Mouse (Mus musculus): Measurements from ENCODE around the gene Gm13289. TPM values are rescaled to one million over a fixed set of nuclear protein-coding genes. Genes with fewer than 3 reads are reported as not detected.
A peak's percentile ranks its signal among the peaks of the same experiment; 100 is the strongest.
"Not testable (repeated sequence)": the region's sequence is repeated elsewhere in the genome, so short reads cannot be mapped to it uniquely, and the experiment has no call there.

Gene Gm13289
- polyA plus RNA-seq, 1 experiment from 2014 or later, result not detected

- H3K27me3 ChIP-seq; H3K9me3 ChIP-seq; H3K36me3 ChIP-seq; H3K27ac ChIP-seq; H3K4me1 ChIP-seq; H3K4me2 ChIP-seq; H3K4me3 ChIP-seq; H3K9ac ChIP-seq; ATAC-seq (ENCODE audit: insufficient number of reproducible peaks, insufficient read depth, low FRiP score, low TSS enrichment, low read depth): not testable (repeated sequence)
- WGBS, result 2% methylated on average over 4 of the region's 28 CpGs
These were observed 11.7 kb downstream of the Gm13289 start, which contains the start of gene Gm13277 for GRCm38 (mm10) chr4:88788402-88788801. Gene Gm13277 (plus strand): TSS chr4:88788632.

- not testable (repeated sequence) for H3K4me1 ChIP-seq; H3K4me2 ChIP-seq; H3K36me3 ChIP-seq; H3K9ac ChIP-seq; H3K4me3 ChIP-seq; H3K27ac ChIP-seq; H3K9me3 ChIP-seq; H3K27me3 ChIP-seq; ATAC-seq (ENCODE audit: insufficient number of reproducible peaks, insufficient read depth, low FRiP score, low TSS enrichment, low read depth)
- WGBS, result no CpG with 5 or more reads among the region's 28 CpGs
These were observed 14.5 kb downstream of the Gm13289 start, which contains the start of gene Gm13278 for GRCm38 (mm10) chr4:88791250-88791649. Gene Gm13278 (plus strand): TSS chr4:88791550.

GRCm38 (mm10) chr4:88793936-88794675, 17.4 kb downstream of the Gm13289 start, which contains the start of gene Gm13275:
Gene Gm13275 (plus strand): TSS chr4:88794487.
- ATAC-seq (ENCODE audit: insufficient number of reproducible peaks, insufficient read depth, low FRiP score, low TSS enrichment, low read depth), result not testable (repeated sequence)
- WGBS, result 0% methylated on average over 16 of the region's 52 CpGs

GRCm38 (mm10) chr4:88797097-88797496, 20.4 kb downstream of the Gm13289 start, which contains the start of gene Gm13279:
Gene Gm13279 (plus strand): TSS chr4:88797397.
- H3K27ac ChIP-seq; H3K4me3 ChIP-seq; H3K9ac ChIP-seq; H3K27me3 ChIP-seq; H3K9me3 ChIP-seq; H3K36me3 ChIP-seq; H3K4me1 ChIP-seq; H3K4me2 ChIP-seq; ATAC-seq (ENCODE audit: insufficient number of reproducible peaks, insufficient read depth, low FRiP score, low TSS enrichment, low read depth): not testable (repeated sequence)
- no CpG with 5 or more reads among the region's 28 CpGs for WGBS

More at GRCm38 (mm10) chr4:88793936-88794675, 17.4 kb downstream of the Gm13289 start, which contains the start of gene Gm13275:
- H3K4me1 ChIP-seq, H3K4me2 ChIP-seq, H3K9me3 ChIP-seq, H3K27me3 ChIP-seq, H3K4me3 ChIP-seq, H3K36me3 ChIP-seq, H3K27ac ChIP-seq, H3K9ac ChIP-seq: not testable (repeated sequence)

GRCm38 (mm10) chr4:88799365-88799764, 22.6 kb downstream of the Gm13289 start, which contains the start of gene Gm13285:
Gene Gm13285 (plus strand): TSS chr4:88799665.
- H3K4me1 ChIP-seq; H3K9me3 ChIP-seq; H3K4me3 ChIP-seq; H3K36me3 ChIP-seq; H3K9ac ChIP-seq; H3K27ac ChIP-seq; H3K4me2 ChIP-seq; ATAC-seq (ENCODE audit: insufficient number of reproducible peaks, insufficient read depth, low FRiP score, low TSS enrichment, low read depth); H3K27me3 ChIP-seq: not testable (repeated sequence)
- 20% methylated on average over 6 of the region's 7 CpGs for WGBS

- no CpG with 5 or more reads among the region's 29 CpGs for whole genome bisulfite sequencing
- ATAC-seq (ENCODE audit: insufficient number of reproducible peaks, insufficient read depth, low FRiP score, low TSS enrichment, low read depth), result not testable (repeated sequence)
These were observed 26.2 kb downstream of the Gm13289 start, which contains the start of gene Gm13287 for GRCm38 (mm10) chr4:88802954-88803353. Gene Gm13287 (plus strand): TSS chr4:88803254.

GRCm38 (mm10) chr4:88805231-88805630, 28.5 kb downstream of the Gm13289 start, which contains the start of gene Gm13288:
Gene Gm13288 (plus strand): TSS chr4:88805531.
- H3K27ac ChIP-seq; H3K27me3 ChIP-seq; H3K36me3 ChIP-seq; ATAC-seq (ENCODE audit: insufficient number of reproducible peaks, insufficient read depth, low FRiP score, low TSS enrichment, low read depth); H3K9me3 ChIP-seq; H3K4me1 ChIP-seq: not testable (repeated sequence)
- Histone ChIP-seq H3K9ac (0 out of 2 replicates have a peak within 1 kb of the TSS, but pooled peaks have one; percentile 55), H3K4me3 (peak within 1 kb of the TSS; percentile 32), H3K4me2 (peak within 1 kb of the TSS; percentile 45)
- WGBS, result no CpG with 5 or more reads among the region's 8 CpGs

More at GRCm38 (mm10) chr4:88802954-88803353, 26.2 kb downstream of the Gm13289 start, which contains the start of gene Gm13287:
- H3K27me3 ChIP-seq, H3K9me3 ChIP-seq, H3K4me1 ChIP-seq, H3K36me3 ChIP-seq, H3K4me3 ChIP-seq, H3K9ac ChIP-seq, H3K27ac ChIP-seq: not testable (repeated sequence)
- H3K4me2 ChIP-seq, result peak within 1 kb of the TSS; percentile 35; the same call in 1 of the 2 replicates

- ATAC-seq (ENCODE audit: insufficient number of reproducible peaks, insufficient read depth, low FRiP score, low TSS enrichment, low read depth); H3K9me3 ChIP-seq; H3K27me3 ChIP-seq; H3K36me3 ChIP-seq; H3K27ac ChIP-seq; H3K4me1 ChIP-seq: not testable (repeated sequence)
- Histone ChIP-seq H3K4me2 (peak overlapping the region; percentile 45), H3K9ac (0 out of 2 replicates have a peak overlapping the region, but pooled peaks have one; percentile 55), H3K4me3 (peak overlapping the region; percentile 32)
- 0% methylated on average over 13 of the region's 34 CpGs for WGBS
These were observed 29.0 kb downstream of the Gm13289 start for GRCm38 (mm10) chr4:88805761-88806160.

- Histone ChIP-seq H3K9me3 (no peaks in the 10 kb centered on the region), H3K36me3 (no peaks in the 10 kb centered on the region), H3K4me1 (no peaks in the 10 kb centered on the region), H3K27ac (no peak within 1 kb of the TSS), H3K9ac (no peak within 1 kb of the TSS), H3K4me3 (no peak within 1 kb of the TSS), H3K27me3 (0 out of 2 replicates have a peak, but pooled peaks cover 3% of the 10 kb centered on the region), H3K4me2 (no peak within 1 kb of the TSS)
- 63% methylated on average over 3 of the region's 3 CpGs for WGBS
- ATAC-seq (ENCODE audit: insufficient number of reproducible peaks, insufficient read depth, low FRiP score, low TSS enrichment, low read depth), result no peak
These were observed 39.2 kb downstream of the Gm13289 start, which contains the start of gene Ifna7 for GRCm38 (mm10) chr4:88815928-88816327. Gene Ifna7 (plus strand): TSS chr4:88816228.

- H3K27ac ChIP-seq, result no peak within 1 kb of the TSS
- ATAC-seq (ENCODE audit: insufficient number of reproducible peaks, insufficient read depth, low FRiP score, low TSS enrichment, low read depth), result no peak
- H3K9me3 ChIP-seq, result no peaks in the 10 kb centered on the region
- no peaks in the 10 kb centered on the region for H3K4me1 ChIP-seq
- 91% methylated on average over 1 of the region's 1 CpGs for WGBS
- no peak within 1 kb of the TSS for H3K4me2 ChIP-seq
- H3K9ac ChIP-seq, result no peak within 1 kb of the TSS
- no peaks in the 10 kb centered on the region for H3K36me3 ChIP-seq
- no peak within 1 kb of the TSS for H3K4me3 ChIP-seq
- H3K27me3 ChIP-seq, result 0 out of 2 replicates have a peak, but pooled peaks cover 3% of the 10 kb centered on the region
These were observed 42.9 kb downstream of the Gm13289 start, which contains the start of gene Ifna11 for GRCm38 (mm10) chr4:88819659-88820058. Gene Ifna11 (plus strand): TSS chr4:88819959.

- H3K4me2 ChIP-seq, result no peak overlapping the region
- ATAC-seq (ENCODE audit: insufficient number of reproducible peaks, insufficient read depth, low FRiP score, low TSS enrichment, low read depth), result no peak
- H3K4me1 ChIP-seq, result no peaks in the 10 kb centered on the region
- WGBS, result 23% methylated on average over 4 of the region's 4 CpGs
- H3K27me3 ChIP-seq, result 0 out of 2 replicates have a peak, but pooled peaks cover 2% of the 10 kb centered on the region
- no peaks in the 10 kb centered on the region for H3K36me3 ChIP-seq
- H3K4me3 ChIP-seq, result no peak overlapping the region
- H3K9ac ChIP-seq, result no peak overlapping the region
- H3K9me3 ChIP-seq, result no peaks in the 10 kb centered on the region
- H3K27ac ChIP-seq, result no peak overlapping the region
These were observed 46.3 kb downstream of the Gm13289 start for GRCm38 (mm10) chr4:88822995-88823394.

Data from embryonic facial prominence, embryonic 13.5 days (tissue).